In the genomic region with DNA sequence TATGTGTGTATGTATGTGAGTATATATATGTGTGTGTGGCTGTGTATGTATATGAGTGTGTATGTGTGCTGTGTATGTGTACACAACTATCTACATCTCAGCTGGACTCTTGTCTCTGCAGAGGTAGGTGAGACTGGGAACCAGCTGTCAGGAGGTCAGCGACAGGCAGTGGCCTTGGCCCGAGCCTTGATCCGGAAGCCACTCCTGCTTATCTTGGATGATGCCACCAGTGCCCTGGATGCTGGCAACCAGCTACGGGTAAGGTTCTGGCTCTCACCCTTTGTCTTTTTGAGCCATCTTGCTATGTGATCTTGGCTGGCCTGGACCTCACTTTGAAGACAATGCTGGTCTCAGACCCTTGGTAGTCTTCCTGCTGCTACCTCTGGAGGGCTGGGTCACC, we compare ENCODE assay signal across 26 mouse cellular contexts. TPM values are rescaled to one million over a fixed set of nuclear protein-coding genes. Genes with fewer than 3 reads are reported as not detected.
"Had no signal": no experiment of that assay in that cellular context is flagged by ENCODE, and none has a peak within 500 bp of the region (broad histone marks: within the 10 kb centered on the region; RNA-seq: fewer than 3 reads in every experiment).

No protein-coding gene starts in this region.

- H3K4me3 ChIP-seq: embryonic facial prominence, embryonic 10.5 days; embryonic facial prominence, embryonic 12.5 days; embryonic facial prominence, embryonic 13.5 days; embryonic facial prominence, embryonic 15.5 days; erythroblast, embryonic 14.5 days; forebrain, embryonic 10.5 days; forebrain, embryonic 12.5 days; forebrain, embryonic 13.5 days; forebrain, embryonic 15.5 days; gastrocnemius, adult 2 months; heart, adult 2 months had no signal

- H3K9ac ChIP-seq: embryonic facial prominence, embryonic 12.5 days; embryonic facial prominence, embryonic 13.5 days; embryonic facial prominence, embryonic 15.5 days; forebrain, embryonic 12.5 days; forebrain, embryonic 13.5 days; forebrain, embryonic 15.5 days; forebrain, postnatal 0 days had no signal

- H3K4me2 ChIP-seq: embryonic facial prominence, embryonic 12.5 days; embryonic facial prominence, embryonic 13.5 days; embryonic facial prominence, embryonic 15.5 days; forebrain, embryonic 12.5 days; forebrain, embryonic 13.5 days; forebrain, embryonic 15.5 days had no signal

- H3K36me3 ChIP-seq: embryonic facial prominence, embryonic 10.5 days; embryonic facial prominence, embryonic 12.5 days; embryonic facial prominence, embryonic 13.5 days; embryonic facial prominence, embryonic 15.5 days; forebrain, embryonic 10.5 days; forebrain, embryonic 12.5 days; forebrain, embryonic 15.5 days had no signal

- ATAC-seq: forebrain, embryonic 13.5 days; forebrain, embryonic 14.5 days; forebrain, embryonic 15.5 days; forebrain, embryonic 16.5 days; forebrain, postnatal 0 days had no signal

- H3K9me3 ChIP-seq: embryonic facial prominence, embryonic 10.5 days; embryonic facial prominence, embryonic 12.5 days; embryonic facial prominence, embryonic 13.5 days; embryonic facial prominence, embryonic 15.5 days; forebrain, embryonic 10.5 days; forebrain, embryonic 12.5 days; forebrain, embryonic 13.5 days; forebrain, embryonic 15.5 days had no signal

- H3K27ac ChIP-seq: embryonic facial prominence, embryonic 10.5 days; embryonic facial prominence, embryonic 12.5 days; embryonic facial prominence, embryonic 13.5 days; embryonic facial prominence, embryonic 15.5 days; forebrain, embryonic 10.5 days; forebrain, embryonic 12.5 days; forebrain, embryonic 13.5 days; forebrain, embryonic 15.5 days; gastrocnemius, adult 2 months; heart, adult 2 months had no signal

- DNase-seq: cerebellum, adult 9-10 months; cerebellum, adult 9-11 months; cerebellum, postnatal 10 days; cerebellum, postnatal 14 days; cerebellum, postnatal 25 days; cerebellum, postnatal 36 days; embryo, embryonic 11 days; forebrain, postnatal 0 days; gastrocnemius, adult 2 months; gastrocnemius, postnatal 10 days; gastrocnemius, postnatal 14 days; gastrocnemius, postnatal 25 days; gastrocnemius, postnatal 36 days; heart, adult 18-20 months; heart, adult 2 months had no signal

RNA-seq across cellular contexts. Expression of a gene that starts 41.9 kb away (rescaled TPM):
- polyA plus RNA-seq: erythroblast, embryonic 14.5 days; forebrain, embryonic 13.5 days had no signal
